Mouse (Mus musculus): ENCODE measurements around the gene Ube2d3. TPM values are rescaled to one million over a fixed set of nuclear protein-coding genes. Genes with fewer than 3 reads are reported as not detected.

Gene Ube2d3
- polyA plus RNA-seq, 1 experiment from 2014 or later: 497 TPM

GRCm38 (mm10) chr3:135513800-135514425 is 76.0 kb downstream of the Ube2d3 start:
- Histone ChIP-seq H3K27ac (ENCODE audit: low read length) (no peak overlapping the region), H3K9me3 (ENCODE audit: control insufficient read depth, low read length) (no peaks in the 10 kb centered on the region), H3K4me3 (ENCODE audit: low read length) (no peak overlapping the region), H3K36me3 (ENCODE audit: control insufficient read depth, insufficient read depth, low read length) (no peaks in the 10 kb centered on the region), H3K4me2 (ENCODE audit: low read depth, low read length) (no peak overlapping the region), H3K27me3 (replicated peaks; ENCODE audit: control insufficient read depth, insufficient read depth, low read length) (no peaks in the 10 kb centered on the region), H3K4me1 (ENCODE audit: control insufficient read depth, insufficient read depth, low read length) (peaks cover 6% of the 10 kb centered on the region; the same call in 1 of the 2 replicates), H3K9ac (ENCODE audit: low read depth, low read length) (no peak overlapping the region)
- ATAC-seq: no peak
- 84% methylated on average over 14 of the region's 14 CpGs for WGBS

DNA sequence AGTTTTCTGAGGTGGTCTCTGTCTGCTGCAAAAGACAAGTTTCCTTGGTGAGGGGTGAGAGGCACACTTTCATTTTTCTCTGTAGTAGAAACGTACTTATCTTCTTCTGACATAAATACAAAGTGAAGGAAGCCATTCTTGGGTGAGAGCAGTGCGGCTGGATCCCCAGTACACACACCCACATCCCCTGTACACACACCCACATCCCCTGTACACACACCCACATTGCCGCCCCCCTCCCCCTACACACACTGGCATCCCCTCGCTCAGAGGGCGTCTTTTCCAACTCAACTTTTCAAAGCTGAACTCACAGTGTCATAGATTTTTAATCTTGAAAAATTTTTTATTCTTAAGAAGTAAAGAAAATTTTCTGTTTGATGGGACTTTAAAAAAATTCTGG is 77.3 kb downstream of the Ube2d3 start:
- H3K9ac ChIP-seq (ENCODE audit: low read depth, low read length): no peak overlapping the region
- H3K27ac ChIP-seq (ENCODE audit: low read length): no peak overlapping the region
- no peak overlapping the region for H3K4me2 ChIP-seq (ENCODE audit: low read depth, low read length)
- H3K36me3 ChIP-seq (ENCODE audit: control insufficient read depth, insufficient read depth, low read length): no peaks in the 10 kb centered on the region
- H3K4me3 ChIP-seq (ENCODE audit: low read length): no peak overlapping the region
- no peaks in the 10 kb centered on the region for H3K27me3 ChIP-seq (replicated peaks; ENCODE audit: control insufficient read depth, insufficient read depth, low read length)
- H3K4me1 ChIP-seq (ENCODE audit: control insufficient read depth, insufficient read depth, low read length): peaks cover 10% of the 10 kb centered on the region
- 68% methylated on average over 5 of the region's 5 CpGs for WGBS
- ATAC-seq: no peak
- no peaks in the 10 kb centered on the region for H3K9me3 ChIP-seq (ENCODE audit: control insufficient read depth, low read length)

DNA sequence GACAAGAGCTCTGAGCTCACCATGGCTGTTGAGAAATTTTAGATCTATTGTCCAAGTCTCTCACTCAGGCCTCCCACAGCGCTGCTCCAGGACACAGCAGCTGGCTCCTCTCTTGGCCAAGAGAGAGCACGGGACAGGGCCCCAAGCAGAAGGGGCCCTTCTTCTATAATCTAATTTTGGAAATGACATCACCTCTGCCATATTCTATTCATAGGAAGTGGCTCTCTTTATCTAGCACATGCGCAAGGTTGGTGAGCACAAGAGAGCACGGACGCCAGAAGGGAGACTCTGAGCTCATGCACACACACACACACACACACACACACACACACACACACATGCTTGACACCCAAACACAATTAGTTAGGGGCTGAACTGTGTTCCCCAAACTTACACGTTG is 78.9 kb downstream of the Ube2d3 start:
- no peaks in the 10 kb centered on the region for H3K9me3 ChIP-seq (ENCODE audit: control insufficient read depth, low read length)
- no peaks in the 10 kb centered on the region for H3K36me3 ChIP-seq (ENCODE audit: control insufficient read depth, insufficient read depth, low read length)
- H3K9ac ChIP-seq (ENCODE audit: low read depth, low read length): no peak overlapping the region
- ATAC-seq: peak; percentile 85
- no peak overlapping the region for H3K4me2 ChIP-seq (ENCODE audit: low read depth, low read length)
- no peak overlapping the region for H3K27ac ChIP-seq (ENCODE audit: low read length)
- H3K4me1 ChIP-seq (ENCODE audit: control insufficient read depth, insufficient read depth, low read length): peaks cover 14% of the 10 kb centered on the region
- H3K4me3 ChIP-seq (ENCODE audit: low read length): no peak overlapping the region
- H3K27me3 ChIP-seq (replicated peaks; ENCODE audit: control insufficient read depth, insufficient read depth, low read length): no peaks in the 10 kb centered on the region
- WGBS: 31% methylated on average over 6 of the region's 6 CpGs

Other genes starting within 250 kb of the Ube2d3 start
- 14.2 and 18.4 TPM in 2 replicates for gene Cenpe, start 225.6 kb upstream of the Ube2d3 start, polyA plus RNA-seq (2015; fragmentation: Nextera tagmentation; extraction: Ambion mirVana)
- gene Bdh2, start 156.9 kb upstream of the Ube2d3 start, polyA plus RNA-seq (2015; fragmentation: Nextera tagmentation; extraction: Ambion mirVana): 8.8 and 9.1 TPM in 2 replicates
- 1.2 and 1.7 TPM in 2 replicates for gene Slc9b2, start 130.4 kb upstream of the Ube2d3 start, polyA plus RNA-seq (2015; fragmentation: Nextera tagmentation; extraction: Ambion mirVana)
- 0.17 and 0.27 TPM in 2 replicates for gene Slc9b1, start 90.1 kb upstream of the Ube2d3 start, polyA plus RNA-seq (2015; fragmentation: Nextera tagmentation; extraction: Ambion mirVana)
- gene Cisd2, start 14.2 kb upstream of the Ube2d3 start, polyA plus RNA-seq (2015; fragmentation: Nextera tagmentation; extraction: Ambion mirVana): 61.2 and 61.9 TPM in 2 replicates
- gene Manba, start 47.5 kb downstream of the Ube2d3 start, polyA plus RNA-seq (2015; fragmentation: Nextera tagmentation; extraction: Ambion mirVana): 20.1 and 21.3 TPM in 2 replicates

Measured in intestine, embryonic 16.5 days (tissue).